Mouse (Mus musculus): ENCODE data around the gene Mlec. TPM values are rescaled to one million over a fixed set of nuclear protein-coding genes. Genes with fewer than 3 reads are reported as not detected.

Mlec gene
- polyA plus RNA-seq, 1 experiment, result 120 TPM

DNA sequence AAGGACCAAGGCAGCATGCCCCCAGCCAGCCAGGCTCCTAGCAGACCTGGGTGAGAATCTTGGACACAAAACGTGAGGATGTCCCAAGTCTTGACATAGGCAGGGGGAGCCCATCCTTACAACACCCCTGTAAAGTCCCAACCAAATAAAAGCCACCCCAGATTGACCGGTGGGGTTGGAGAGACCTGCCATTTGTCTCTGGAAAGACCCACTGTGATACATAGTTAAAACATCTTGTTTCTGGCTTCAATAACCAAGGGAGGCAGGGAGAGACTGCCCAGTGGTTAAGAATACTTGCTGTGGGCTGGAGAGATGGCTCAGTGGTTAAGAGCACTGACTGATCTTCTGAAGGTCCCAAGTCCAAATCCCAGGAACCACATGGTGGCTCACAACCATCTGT lies 55.7 kb downstream of the Mlec start:
- no peak for TF ChIP-seq USF1 (IDR thresholded peaks at IDR 0.05; ENCODE audit: low read depth)
- TF ChIP-seq FOSL1 (IDR thresholded peaks at IDR 0.05; ENCODE audit: insufficient read depth, low read length, poor library complexity, severe bottlenecking), result no peak
- Histone ChIP-seq H3K79me3 (ENCODE audit: low read depth) (no peaks in the 10 kb centered on the region), H3K79me2 (ENCODE audit: control insufficient read depth, insufficient read depth) (no peaks in the 10 kb centered on the region), H3K36me3 (ENCODE audit: control insufficient read depth, insufficient read depth) (peaks cover 9% of the 10 kb centered on the region), H3ac (ENCODE audit: control insufficient read depth, insufficient read length, low read depth) (no peak overlapping the region), H3K4me3 (ENCODE audit: insufficient read depth, poor library complexity, severe bottlenecking) (no peak overlapping the region), H3K27me3 (ENCODE audit: control insufficient read depth, insufficient read depth, insufficient read length) (no peaks in the 10 kb centered on the region)

GRCm38 (mm10) chr5:115100473-115100872 lies 57.5 kb downstream of the Mlec start:
- Histone ChIP-seq H3ac (ENCODE audit: control insufficient read depth, insufficient read length, low read depth) (no peak overlapping the region), H3K27me3 (ENCODE audit: control insufficient read depth, insufficient read depth, insufficient read length) (no peaks in the 10 kb centered on the region), H3K4me3 (ENCODE audit: insufficient read depth, poor library complexity, severe bottlenecking) (no peak overlapping the region), H3K36me3 (ENCODE audit: control insufficient read depth, insufficient read depth) (peaks cover 23% of the 10 kb centered on the region), H3K79me2 (ENCODE audit: control insufficient read depth, insufficient read depth) (no peaks in the 10 kb centered on the region), H3K79me3 (ENCODE audit: low read depth) (no peaks in the 10 kb centered on the region)
- TF ChIP-seq FOSL1 (IDR thresholded peaks at IDR 0.05; ENCODE audit: insufficient read depth, low read length, poor library complexity, severe bottlenecking) (no peak), CEBPB (IDR thresholded peaks at IDR 0.05; ENCODE audit: low read depth) (no peak), CTCF (IDR thresholded peaks at IDR 0.05; ENCODE audit: control insufficient read depth, insufficient read depth, insufficient read length) (no peak), MYOD1 (IDR thresholded peaks at IDR 0.05; ENCODE audit: control insufficient read depth, insufficient read length, low read depth) (no peak), USF1 (IDR thresholded peaks at IDR 0.05; ENCODE audit: low read depth) (no peak), MAX (IDR thresholded peaks at IDR 0.05) (no peak), MYOG (IDR thresholded peaks at IDR 0.05; ENCODE audit: control insufficient read depth, extremely low read depth, insufficient read length) (no peak)

DNA sequence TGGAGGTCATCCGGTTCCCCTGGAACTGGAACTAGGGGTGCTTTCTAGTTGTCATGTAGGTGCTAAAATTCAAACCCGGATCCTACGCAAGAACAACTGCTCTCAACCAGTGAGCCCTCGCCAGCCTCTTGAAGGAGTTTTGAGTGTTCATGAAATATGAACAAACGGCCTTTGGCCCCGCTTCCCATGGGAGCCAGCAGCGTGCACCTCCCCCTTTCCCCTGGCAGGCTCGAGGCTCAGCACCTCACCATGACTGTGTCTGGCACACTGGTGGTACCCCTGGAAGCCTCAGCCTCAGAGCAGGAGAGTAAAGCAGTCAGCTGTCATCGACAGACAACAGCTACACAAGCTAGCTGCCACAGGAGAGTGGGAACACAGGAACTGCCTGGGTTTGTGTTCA lies 58.0 kb downstream of the Mlec start:
- Histone ChIP-seq H3K4me3 (ENCODE audit: insufficient read depth, poor library complexity, severe bottlenecking) (no peak overlapping the region), H3K27me3 (ENCODE audit: control insufficient read depth, insufficient read depth, insufficient read length) (no peaks in the 10 kb centered on the region), H3K36me3 (ENCODE audit: control insufficient read depth, insufficient read depth) (peaks cover 28% of the 10 kb centered on the region), H3K79me2 (ENCODE audit: control insufficient read depth, insufficient read depth) (no peaks in the 10 kb centered on the region), H3K79me3 (ENCODE audit: low read depth) (no peaks in the 10 kb centered on the region), H3ac (ENCODE audit: control insufficient read depth, insufficient read length, low read depth) (no peak overlapping the region)
- TF ChIP-seq CEBPB (IDR thresholded peaks at IDR 0.05; ENCODE audit: low read depth) (no peak), USF1 (IDR thresholded peaks at IDR 0.05; ENCODE audit: low read depth) (no peak), MYOD1 (IDR thresholded peaks at IDR 0.05; ENCODE audit: control insufficient read depth, insufficient read length, low read depth) (no peak), MYOG (IDR thresholded peaks at IDR 0.05; ENCODE audit: control insufficient read depth, extremely low read depth, insufficient read length) (no peak), MAX (IDR thresholded peaks at IDR 0.05) (no peak), FOSL1 (IDR thresholded peaks at IDR 0.05; ENCODE audit: insufficient read depth, low read length, poor library complexity, severe bottlenecking) (no peak), CTCF (IDR thresholded peaks at IDR 0.05; ENCODE audit: control insufficient read depth, insufficient read depth, insufficient read length) (no peak)

- no peaks in the 10 kb centered on the region for H3K79me2 ChIP-seq (ENCODE audit: control insufficient read depth, insufficient read depth)
- no peak for TF ChIP-seq CEBPB (IDR thresholded peaks at IDR 0.05; ENCODE audit: low read depth)
- no peak for TF ChIP-seq MYOD1 (IDR thresholded peaks at IDR 0.05; ENCODE audit: control insufficient read depth, insufficient read length, low read depth)
- H3K4me3 ChIP-seq (ENCODE audit: insufficient read depth, poor library complexity, severe bottlenecking), result no peak overlapping the region
- no peaks in the 10 kb centered on the region for H3K27me3 ChIP-seq (ENCODE audit: control insufficient read depth, insufficient read depth, insufficient read length)
- peaks cover 32% of the 10 kb centered on the region for H3K36me3 ChIP-seq (ENCODE audit: control insufficient read depth, insufficient read depth)
- H3ac ChIP-seq (ENCODE audit: control insufficient read depth, insufficient read length, low read depth), result no peak overlapping the region
- no peaks in the 10 kb centered on the region for H3K79me3 ChIP-seq (ENCODE audit: low read depth)
These were observed 58.4 kb downstream of the Mlec start for GRCm38 (mm10) chr5:115099530-115099929.

GRCm38 (mm10) chr5:115098195-115098594 lies 59.8 kb downstream of the Mlec start, which contains the start of gene Gm10401:
Gene Gm10401, minus strand, starts transcription at chr5:115098295.
- Histone ChIP-seq H3K4me3 (ENCODE audit: insufficient read depth, poor library complexity, severe bottlenecking) (no peak within 1 kb of the TSS), H3K79me2 (ENCODE audit: control insufficient read depth, insufficient read depth) (no peaks in the 10 kb centered on the region), H3K36me3 (ENCODE audit: control insufficient read depth, insufficient read depth) (peaks cover 36% of the 10 kb centered on the region), H3ac (ENCODE audit: control insufficient read depth, insufficient read length, low read depth) (no peak within 1 kb of the TSS), H3K79me3 (ENCODE audit: low read depth) (no peaks in the 10 kb centered on the region), H3K27me3 (ENCODE audit: control insufficient read depth, insufficient read depth, insufficient read length) (no peaks in the 10 kb centered on the region)
- TF ChIP-seq CEBPB (IDR thresholded peaks at IDR 0.05; ENCODE audit: low read depth), result no peak
- no peak for TF ChIP-seq MYOD1 (IDR thresholded peaks at IDR 0.05; ENCODE audit: control insufficient read depth, insufficient read length, low read depth)
- no peak for TF ChIP-seq CTCF (IDR thresholded peaks at IDR 0.05; ENCODE audit: control insufficient read depth, insufficient read depth, insufficient read length)
- TF ChIP-seq MAX (IDR thresholded peaks at IDR 0.05), result no peak
- no peak for TF ChIP-seq MYOG (IDR thresholded peaks at IDR 0.05; ENCODE audit: control insufficient read depth, extremely low read depth, insufficient read length)
- no peak for TF ChIP-seq FOSL1 (IDR thresholded peaks at IDR 0.05; ENCODE audit: insufficient read depth, low read length, poor library complexity, severe bottlenecking)
- no peak for TF ChIP-seq USF1 (IDR thresholded peaks at IDR 0.05; ENCODE audit: low read depth)

Other genes with a start within 250 kb of the Mlec start
- gene Oasl1, start 234.9 kb downstream of the Mlec start, polyA plus RNA-seq (2012; fragmentation: generic; extraction: Trizol), result 0.07 TPM
- gene 2210016L21Rik, start 216.0 kb downstream of the Mlec start, polyA plus RNA-seq (2012; fragmentation: generic; extraction: Trizol), result 20.6 TPM
- gene Hnf1a, start 187.1 kb downstream of the Mlec start, polyA plus RNA-seq (2012; fragmentation: generic; extraction: Trizol), result 0.04 TPM
- gene Sppl3, start 147.0 kb downstream of the Mlec start, polyA plus RNA-seq (2012; fragmentation: generic; extraction: Trizol), result 24.5 TPM
- 6.5 TPM for gene Gm10401, start 59.9 kb downstream of the Mlec start, polyA plus RNA-seq (2012; fragmentation: generic; extraction: Trizol)
- 56.9 TPM for gene Acads, start 38.8 kb downstream of the Mlec start, polyA plus RNA-seq (2012; fragmentation: generic; extraction: Trizol)
- 39.0 TPM for gene Unc119b, start 23.2 kb downstream of the Mlec start, polyA plus RNA-seq (2012; fragmentation: generic; extraction: Trizol)
- gene Cabp1, start 36.2 kb upstream of the Mlec start, polyA plus RNA-seq (2012; fragmentation: generic; extraction: Trizol), result 0.12 TPM
- 141 TPM for gene Pop5, start 77.7 kb upstream of the Mlec start, polyA plus RNA-seq (2012; fragmentation: generic; extraction: Trizol)
- 194 TPM for gene Rnf10, start 114.7 kb upstream of the Mlec start, polyA plus RNA-seq (2012; fragmentation: generic; extraction: Trizol)
- 27.6 TPM for gene Coq5, start 121.5 kb upstream of the Mlec start, polyA plus RNA-seq (2012; fragmentation: generic; extraction: Trizol)
- gene Dynll1, start 142.8 kb upstream of the Mlec start, polyA plus RNA-seq (2012; fragmentation: generic; extraction: Trizol), result 690 TPM
- gene Srsf9, start 169.0 kb upstream of the Mlec start, polyA plus RNA-seq (2012; fragmentation: generic; extraction: Trizol), result 113 TPM
- gene Gatc, start 183.0 kb upstream of the Mlec start, polyA plus RNA-seq (2012; fragmentation: generic; extraction: Trizol), result 9.3 TPM
- gene Triap1, start 183.0 kb upstream of the Mlec start, polyA plus RNA-seq (2012; fragmentation: generic; extraction: Trizol), result 36.8 TPM
- 1,861 TPM for gene Cox6a1, start 190.8 kb upstream of the Mlec start, polyA plus RNA-seq (2012; fragmentation: generic; extraction: Trizol)

All from C2C12 (cell line).